In the genomic region with DNA sequence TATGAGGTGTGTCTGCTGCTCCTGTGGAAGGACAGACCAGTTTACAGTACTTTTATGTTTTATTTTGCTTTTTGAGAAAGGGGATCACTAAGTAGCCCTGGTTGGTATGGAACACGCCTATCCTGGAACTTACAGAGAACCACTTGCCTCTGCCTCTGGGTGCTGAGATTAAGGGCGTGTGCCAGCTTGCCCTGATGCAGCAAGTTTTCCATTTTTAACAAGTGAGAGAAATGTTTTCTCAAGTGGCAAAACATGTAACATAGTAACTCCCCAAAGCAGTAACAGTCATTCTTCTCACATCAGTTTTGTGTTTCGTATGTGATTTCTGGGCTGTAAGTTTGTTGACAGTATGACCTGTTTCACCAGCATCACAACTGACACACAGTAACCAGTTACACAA, we compare ENCODE assay signal across 34 mouse cellular contexts. TPM values are rescaled to one million over a fixed set of nuclear protein-coding genes. Genes with fewer than 3 reads are reported as not detected.
"Had no signal": no experiment of that assay in that cellular context is flagged by ENCODE, and none has a peak within 500 bp of the region (broad histone marks: within the 10 kb centered on the region; RNA-seq: fewer than 3 reads in every experiment).

No protein-coding gene starts in this region.

- H3K4me2 ChIP-seq: limb, embryonic 12.5 days; limb, embryonic 13.5 days; limb, embryonic 15.5 days; liver, embryonic 11.5 days; liver, embryonic 12.5 days; liver, embryonic 13.5 days; liver, embryonic 15.5 days; lung, embryonic 14.5 days; lung, embryonic 15.5 days; midbrain, embryonic 11.5 days; midbrain, embryonic 12.5 days; midbrain, embryonic 13.5 days; midbrain, embryonic 15.5 days had no signal

- ATAC-seq: liver, embryonic 12.5 days; liver, postnatal 0 days; lung, postnatal 0 days; midbrain, embryonic 13.5 days; midbrain, embryonic 15.5 days; midbrain, embryonic 16.5 days had no signal

- H3K36me3 ChIP-seq: limb, embryonic 10.5 days; limb, embryonic 12.5 days; limb, embryonic 13.5 days; limb, embryonic 15.5 days; liver, embryonic 12.5 days; liver, embryonic 13.5 days; liver, embryonic 15.5 days; lung, embryonic 15.5 days; midbrain, embryonic 10.5 days; midbrain, embryonic 12.5 days; midbrain, embryonic 13.5 days; midbrain, embryonic 15.5 days had no signal

- DNase-seq: left cerebral cortex, postnatal 4 days; liver; liver, embryonic 13.5 days; liver, postnatal 0 days; lung, adult 18-20 months; lung, adult 2 months; lung, embryonic 14.5 days; lung, postnatal 10 days; lung, postnatal 14 days; lung, postnatal 36 days; lung, postnatal 4 days; midbrain, embryonic 14.5 days had no signal

- H3K4me1 ChIP-seq: limb, embryonic 10.5 days; limb, embryonic 12.5 days; limb, embryonic 13.5 days; liver, embryonic 12.5 days; liver, embryonic 13.5 days; liver, embryonic 15.5 days; lung, embryonic 15.5 days; midbrain, embryonic 10.5 days; midbrain, embryonic 12.5 days; midbrain, embryonic 13.5 days; midbrain, embryonic 15.5 days had no signal

- H3K4me3 ChIP-seq: limb, embryonic 10.5 days; limb, embryonic 12.5 days; limb, embryonic 13.5 days; limb, embryonic 15.5 days; liver, embryonic 12.5 days; liver, embryonic 13.5 days; liver, embryonic 15.5 days; lung, embryonic 15.5 days; megakaryocyte, embryonic 14.5 days; midbrain, embryonic 10.5 days; midbrain, embryonic 12.5 days; midbrain, embryonic 13.5 days; midbrain, embryonic 15.5 days; myocyte had no signal

- H3K9ac ChIP-seq: limb, embryonic 12.5 days; limb, embryonic 13.5 days; limb, embryonic 15.5 days; liver, embryonic 12.5 days; liver, embryonic 13.5 days; liver, embryonic 14.5 days; liver, embryonic 15.5 days; liver, postnatal 0 days; lung, embryonic 14.5 days; lung, embryonic 15.5 days; midbrain, embryonic 12.5 days; midbrain, embryonic 13.5 days; midbrain, embryonic 15.5 days had no signal

- H3K9me3 ChIP-seq: limb, embryonic 10.5 days; limb, embryonic 12.5 days; limb, embryonic 13.5 days; limb, embryonic 15.5 days; liver, embryonic 12.5 days; liver, embryonic 13.5 days; liver, embryonic 15.5 days; lung, embryonic 15.5 days; megakaryocyte, embryonic 14.5 days; midbrain, embryonic 10.5 days; midbrain, embryonic 12.5 days; midbrain, embryonic 13.5 days; midbrain, embryonic 15.5 days had no signal

- H3K27ac ChIP-seq: limb, embryonic 10.5 days; limb, embryonic 12.5 days; limb, embryonic 13.5 days; limb, embryonic 15.5 days; liver, embryonic 12.5 days; liver, embryonic 13.5 days; liver, embryonic 14.5 days; liver, embryonic 15.5 days; lung, embryonic 15.5 days; macrophage; midbrain, embryonic 10.5 days; midbrain, embryonic 12.5 days; midbrain, embryonic 13.5 days; midbrain, embryonic 15.5 days had no signal

- H3K27me3 ChIP-seq: limb, embryonic 12.5 days; limb, embryonic 13.5 days; limb, embryonic 15.5 days; lung, embryonic 15.5 days; midbrain, embryonic 12.5 days; midbrain, embryonic 13.5 days; midbrain, embryonic 15.5 days had no signal

RNA-seq across cellular contexts. Expression of a gene that starts 46.8 kb away (rescaled TPM):
- total RNA-seq: liver, adult 2 months; megakaryocyte-erythroid progenitor cell, adult 5-6 weeks had no signal
- polyA plus RNA-seq: liver, adult 2 months; liver, embryonic 11.5 days; liver, postnatal 0 days; macrophage had no signal

RNA-seq across cellular contexts. Expression of a gene that starts 50.8 kb away (rescaled TPM):
- total RNA-seq: liver, adult 2 months; monocyte, adult 5-6 weeks had no signal
- polyA plus RNA-seq: liver, adult 2 months had no signal
